Mouse (Mus musculus) E14TG2a.4 (cell line): ENCODE measurements at regions not wholly inside any gene's neighbourhood (a gene's known extent, or its start where the extent isn't known, plus 50 kb on each side); places are given as distances from the start of the nearest gene placed in this dataset.

Experiments
- CTCF ChIP-seq: conservative IDR thresholded peaks from 2 replicates; pipeline ENCODE4 v1.5.1; 2014; ENCODE audit warnings: low read length
- NANOG ChIP-seq: IDR thresholded peaks from 2 replicates; pipeline ENCODE4 v1.6.1; 2014; ENCODE audit warnings: borderline replicate concordance, low read length, mixed read lengths

DNA sequence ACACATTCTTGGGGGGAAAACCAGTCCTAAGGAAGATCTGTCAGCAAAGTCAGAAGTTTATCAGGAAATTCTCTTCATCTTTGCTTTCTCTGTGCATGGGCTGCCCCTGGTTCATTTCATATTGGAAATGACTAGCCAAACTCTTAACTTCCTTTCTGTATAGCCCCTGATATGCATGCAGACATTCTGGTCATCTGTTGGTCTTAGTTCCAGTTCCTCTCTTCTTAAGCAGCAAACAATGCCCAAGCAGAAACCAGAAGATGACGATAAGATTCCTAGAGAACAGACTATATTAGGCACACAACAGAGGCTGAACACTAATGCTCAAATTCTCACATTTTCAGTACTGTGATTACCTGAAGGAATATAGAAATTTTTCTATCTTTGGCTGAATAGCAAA is 176.0 kb downstream of the Arl4a start:
- TF ChIP-seq CTCF, result no peak
- no peak for TF ChIP-seq NANOG
